Mouse (Mus musculus) cerebellum, adult 11-12 months (tissue): ENCODE data around the gene Adamtsl1.

ENCODE experiments used
- DNase-seq: peaks from one replicate; pipeline ENCODE4 v3.0.0; 2022

Gene Adamtsl1

DNA sequence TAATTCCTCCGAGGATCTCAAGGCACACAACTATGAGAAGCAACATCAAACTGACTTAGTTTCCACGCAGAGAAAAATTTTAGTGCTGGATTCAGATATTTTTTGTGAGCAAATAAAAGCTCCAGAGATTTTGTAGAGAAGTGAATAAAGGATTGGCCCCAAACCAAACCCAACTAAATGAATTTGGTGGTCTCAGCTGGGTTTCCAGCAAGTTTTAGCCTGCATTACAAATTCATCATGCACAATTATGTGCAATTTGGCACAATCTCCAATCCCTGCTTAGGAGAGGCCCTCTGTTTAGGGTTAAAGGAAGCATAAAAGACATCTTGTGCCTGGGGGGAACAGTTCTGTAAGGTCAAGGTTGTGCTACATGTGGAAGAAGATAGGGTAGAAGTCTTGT lies 427.9 kb downstream of the Adamtsl1 start:
- no peak for DNase-seq

DNA sequence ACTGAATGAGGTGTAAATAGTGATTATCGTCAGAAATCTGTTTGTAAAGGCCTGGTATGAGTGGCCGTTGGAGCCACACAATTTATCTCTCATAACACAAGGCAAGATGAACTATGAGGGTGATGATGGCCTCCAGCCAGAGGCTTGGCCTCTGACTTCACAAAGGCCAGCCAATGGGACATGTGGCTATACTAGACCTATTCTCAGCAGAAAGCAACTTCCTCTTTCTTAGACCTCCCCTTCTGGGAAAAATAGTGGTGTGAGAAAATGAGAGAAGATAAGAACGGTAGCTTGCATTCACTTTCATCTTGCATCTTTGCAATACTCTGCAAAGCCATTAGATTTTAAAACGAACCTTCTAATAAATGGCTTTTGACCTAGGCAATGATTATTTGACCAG lies 439.6 kb downstream of the Adamtsl1 start:
- no peak for DNase-seq

DNA sequence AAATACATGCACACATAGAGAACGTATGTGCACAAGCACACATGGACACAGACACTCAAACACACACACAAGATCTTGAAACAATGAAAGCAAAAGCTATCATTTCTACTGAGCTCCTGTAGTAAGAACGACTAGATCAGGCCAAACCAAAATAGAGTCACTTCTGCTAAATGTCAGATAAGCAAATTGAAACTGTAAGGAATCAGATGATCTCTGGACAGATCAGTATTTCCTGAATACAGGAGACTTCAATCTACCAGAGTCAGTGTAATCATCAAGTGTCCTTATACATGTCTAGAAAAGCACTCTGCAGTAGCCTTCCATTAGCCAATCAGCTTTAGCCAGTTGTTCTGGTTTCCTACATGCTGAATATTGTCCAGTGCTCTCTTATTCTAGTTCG lies 441.4 kb downstream of the Adamtsl1 start:
- DNase-seq, result no peak

DNA sequence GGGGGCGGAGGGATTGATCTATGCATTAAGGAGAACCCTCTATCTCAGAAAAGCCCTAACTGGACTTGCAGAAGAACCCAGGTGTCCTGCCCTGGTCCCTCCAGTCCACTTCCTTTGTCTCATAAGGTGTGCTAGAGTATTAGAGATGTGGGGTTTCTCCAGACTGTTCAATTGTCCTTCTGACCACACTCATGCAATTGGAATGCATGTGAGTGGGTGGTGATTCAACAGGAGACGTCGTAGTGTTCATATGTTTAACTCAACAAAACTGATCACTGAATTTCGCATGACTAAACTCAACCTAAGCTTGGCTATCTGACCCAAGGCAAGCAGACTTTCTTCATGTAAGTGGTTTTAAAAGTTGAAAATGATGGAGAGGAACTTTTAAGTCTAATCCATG lies 443.3 kb downstream of the Adamtsl1 start:
- DNase-seq, result no peak

GRCm38 (mm10) chr4:85957879-85958278 lies 443.9 kb downstream of the Adamtsl1 start:
- DNase-seq, result no peak

- DNase-seq, result no peak
Measured at GRCm38 (mm10) chr4:85959019-85959418, 445.0 kb downstream of the Adamtsl1 start.

GRCm38 (mm10) chr4:85976188-85976587 lies 462.2 kb downstream of the Adamtsl1 start:
- DNase-seq, result no peak

GRCm38 (mm10) chr4:85979206-85979605 lies 465.2 kb downstream of the Adamtsl1 start:
- DNase-seq, result no peak

GRCm38 (mm10) chr4:86006596-86006995 lies 492.6 kb downstream of the Adamtsl1 start:
- no peak for DNase-seq

GRCm38 (mm10) chr4:86013640-86014039 lies 499.7 kb downstream of the Adamtsl1 start:
- no peak for DNase-seq

DNA sequence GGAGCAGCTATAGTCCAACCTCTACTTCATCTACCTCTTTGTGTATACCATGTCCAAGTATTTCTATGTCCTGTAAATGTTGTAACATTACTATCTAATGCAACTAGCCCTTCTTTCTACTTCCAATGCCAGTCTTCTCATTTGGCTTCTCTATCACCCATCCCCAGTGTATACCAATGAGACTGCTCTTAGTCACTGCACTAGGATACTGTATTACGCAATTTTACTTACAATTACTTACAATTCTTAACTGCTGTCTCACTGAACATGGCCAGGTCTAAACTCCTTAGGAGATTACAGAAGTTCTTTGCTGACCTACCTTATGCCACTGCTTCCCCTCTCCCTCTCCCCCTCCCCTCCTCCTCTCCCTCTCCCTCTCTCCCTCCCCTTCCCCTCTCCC lies 505.0 kb downstream of the Adamtsl1 start:
- no peak for DNase-seq

DNA sequence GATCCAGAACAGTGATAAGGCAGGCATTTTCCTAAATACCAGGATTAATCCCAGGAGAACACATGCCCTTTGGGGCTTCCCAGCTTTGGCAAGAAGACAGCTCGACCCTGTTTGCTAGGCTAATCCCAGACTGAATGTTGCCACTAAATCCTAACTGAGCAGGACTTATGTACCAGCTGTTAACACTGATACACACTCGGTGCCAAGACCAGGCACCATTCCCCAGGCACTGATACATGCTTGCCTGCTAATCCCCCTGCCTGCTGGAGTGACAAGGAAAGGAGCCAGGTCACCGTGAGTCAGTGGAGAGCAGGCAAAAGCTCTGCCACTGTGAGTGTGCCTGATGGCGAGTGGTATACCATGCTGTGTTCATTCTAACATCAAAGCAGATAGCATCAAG lies 505.6 kb downstream of the Adamtsl1 start:
- DNase-seq, result no peak

DNA sequence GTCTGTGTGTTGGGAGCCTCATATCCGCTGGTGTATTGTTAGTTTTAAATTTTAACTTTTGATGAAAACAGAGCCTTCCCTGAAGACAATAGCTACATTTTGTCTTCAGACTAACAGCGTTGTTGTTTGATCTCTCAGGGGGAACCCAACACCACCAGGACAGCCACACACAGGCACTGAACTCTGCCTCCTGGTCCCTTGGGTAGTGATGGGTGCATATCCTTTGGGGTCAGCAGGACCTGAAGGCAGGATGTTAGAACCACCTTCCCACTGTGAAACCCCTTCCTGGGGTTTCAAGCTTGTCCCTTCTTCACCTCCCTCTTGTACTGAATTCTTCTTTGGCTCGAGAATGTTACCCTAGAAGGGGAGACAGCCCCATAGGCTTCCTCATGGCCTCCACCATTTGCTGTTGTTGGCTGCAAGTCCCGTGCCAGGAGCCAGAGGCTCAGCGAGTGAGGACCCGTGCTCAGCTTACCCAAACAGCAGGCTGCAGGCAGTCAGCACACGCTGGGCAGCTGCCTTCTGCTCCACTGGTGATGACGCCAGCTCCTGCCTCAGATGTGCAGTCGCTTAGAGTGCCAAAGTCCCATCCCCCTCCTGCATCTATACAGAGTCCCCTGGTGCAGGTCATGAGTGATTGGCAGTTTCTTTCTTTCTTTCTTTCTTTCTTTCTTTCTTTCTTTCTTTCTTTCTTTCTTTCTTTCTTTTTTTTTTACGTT lies 506.6 kb downstream of the Adamtsl1 start:
- no peak for DNase-seq

GRCm38 (mm10) chr4:86024573-86025160 lies 510.7 kb downstream of the Adamtsl1 start:
- no peak for DNase-seq

GRCm38 (mm10) chr4:86029486-86029885 lies 515.5 kb downstream of the Adamtsl1 start:
- no peak for DNase-seq

DNA sequence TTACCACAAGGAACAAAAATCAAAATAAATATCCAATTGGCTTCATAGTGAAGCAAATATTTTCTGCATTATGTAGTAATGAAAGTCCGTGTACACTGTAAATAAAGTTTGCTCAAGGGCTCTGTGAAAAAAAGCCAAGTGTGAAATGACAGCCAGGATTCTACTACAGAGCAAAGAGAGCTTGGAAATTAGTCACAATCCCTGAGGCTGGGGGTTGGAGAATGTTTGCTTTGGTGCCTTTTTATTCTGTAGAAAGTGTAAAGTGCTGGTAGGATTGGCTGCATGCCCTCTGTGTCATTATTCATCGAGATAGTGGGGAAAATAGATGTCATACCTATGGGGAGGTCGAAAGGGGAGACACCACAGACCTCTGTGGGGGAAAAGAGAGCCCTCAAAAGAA lies 516.2 kb downstream of the Adamtsl1 start:
- no peak for DNase-seq

DNA sequence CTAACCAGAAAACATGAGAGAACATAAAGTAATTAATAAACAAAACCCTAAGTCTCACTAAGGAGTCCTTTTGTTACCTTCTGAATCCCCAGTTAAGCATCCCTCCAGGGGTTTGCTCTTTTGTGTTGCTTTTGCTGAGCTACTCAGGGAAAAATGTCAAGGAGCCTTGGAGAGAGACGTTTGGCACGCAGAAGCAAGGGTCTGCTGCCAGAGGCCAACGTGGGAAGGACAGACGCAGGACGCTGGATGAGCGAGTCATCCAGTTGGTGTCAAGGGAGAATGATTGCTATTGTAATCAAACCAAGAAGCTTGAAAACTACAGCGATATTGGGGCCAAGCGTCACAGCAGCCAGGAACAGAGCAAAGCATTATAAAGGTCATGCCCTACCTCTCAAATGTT lies 517.1 kb downstream of the Adamtsl1 start:
- DNase-seq, result no peak

DNA sequence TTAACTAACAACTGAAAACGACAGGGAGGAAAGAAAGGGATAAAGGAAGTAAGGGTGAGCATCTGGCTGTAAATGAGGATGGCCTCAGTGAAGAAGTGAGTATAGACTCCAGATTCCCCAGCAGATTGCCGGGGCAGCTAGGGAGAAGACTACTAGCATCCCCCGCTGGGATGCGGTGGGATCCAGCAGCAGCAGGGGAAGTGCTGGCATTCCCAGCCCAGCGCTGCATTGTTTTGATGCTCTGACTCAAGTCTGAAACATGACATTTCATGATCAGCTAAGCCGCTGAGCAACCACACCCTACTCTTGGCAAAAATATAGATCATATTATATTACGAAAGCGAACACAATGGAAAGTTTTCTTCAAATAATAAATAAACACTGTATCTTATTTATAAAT lies 526.9 kb downstream of the Adamtsl1 start:
- DNase-seq, result no peak

DNA sequence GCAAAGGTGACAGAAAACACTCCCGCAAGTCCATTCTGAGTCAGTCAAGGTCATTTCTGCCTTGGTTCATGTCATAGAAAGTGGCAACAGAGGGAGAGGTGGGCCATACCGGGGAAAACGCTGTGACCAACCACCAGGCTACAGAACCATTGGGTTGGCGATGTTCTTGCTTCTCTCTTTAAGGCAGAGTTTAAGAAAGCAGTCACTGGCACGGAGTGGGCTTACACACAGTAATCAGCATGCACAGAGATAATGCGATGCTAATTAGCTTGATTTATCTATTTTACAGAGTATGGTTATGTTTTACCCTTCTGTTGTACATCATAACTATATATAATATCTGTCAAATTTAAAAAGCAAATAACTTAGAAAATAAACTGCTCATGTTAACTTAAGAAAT lies 531.5 kb downstream of the Adamtsl1 start:
- DNase-seq, result no peak

DNA sequence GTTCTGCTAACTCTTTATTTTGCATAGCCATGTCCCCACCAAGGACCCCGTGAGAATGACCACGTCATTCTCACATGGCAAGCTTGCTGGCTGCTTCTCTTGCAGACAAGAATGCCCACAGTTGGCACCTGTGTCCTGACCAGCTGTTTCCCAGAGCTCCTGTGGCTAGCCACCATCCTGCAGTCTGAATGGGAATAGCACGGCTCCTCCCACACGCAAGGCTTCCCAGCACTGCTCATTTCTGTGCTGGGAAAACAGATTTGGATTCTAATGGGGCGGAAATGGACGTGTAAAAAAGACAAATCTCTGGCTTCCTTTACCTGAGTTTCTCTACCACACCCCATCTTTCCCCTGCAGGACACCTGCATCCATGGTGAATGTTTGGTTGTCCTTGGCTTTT lies 531.9 kb downstream of the Adamtsl1 start:
- DNase-seq, result peak; percentile 29

DNA sequence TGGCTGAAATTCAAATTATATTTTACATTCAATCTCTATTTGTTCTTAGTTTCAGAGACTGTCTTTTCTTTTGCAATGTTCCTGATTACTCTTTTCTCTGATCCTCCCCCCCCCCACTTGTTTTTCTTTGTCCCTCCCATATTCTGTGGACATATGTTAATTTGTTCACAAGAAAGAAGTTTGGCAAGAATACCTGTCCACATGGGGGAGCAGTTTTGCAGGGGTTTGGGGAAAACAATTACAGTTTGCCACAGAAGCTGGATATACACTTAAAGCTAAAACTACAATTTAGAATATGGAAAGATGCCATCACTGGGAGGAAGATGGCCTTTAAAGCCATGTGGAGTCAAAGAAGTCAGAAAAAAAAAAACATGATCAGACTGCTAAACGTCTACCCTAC lies 532.9 kb downstream of the Adamtsl1 start:
- DNase-seq, result no peak

DNA sequence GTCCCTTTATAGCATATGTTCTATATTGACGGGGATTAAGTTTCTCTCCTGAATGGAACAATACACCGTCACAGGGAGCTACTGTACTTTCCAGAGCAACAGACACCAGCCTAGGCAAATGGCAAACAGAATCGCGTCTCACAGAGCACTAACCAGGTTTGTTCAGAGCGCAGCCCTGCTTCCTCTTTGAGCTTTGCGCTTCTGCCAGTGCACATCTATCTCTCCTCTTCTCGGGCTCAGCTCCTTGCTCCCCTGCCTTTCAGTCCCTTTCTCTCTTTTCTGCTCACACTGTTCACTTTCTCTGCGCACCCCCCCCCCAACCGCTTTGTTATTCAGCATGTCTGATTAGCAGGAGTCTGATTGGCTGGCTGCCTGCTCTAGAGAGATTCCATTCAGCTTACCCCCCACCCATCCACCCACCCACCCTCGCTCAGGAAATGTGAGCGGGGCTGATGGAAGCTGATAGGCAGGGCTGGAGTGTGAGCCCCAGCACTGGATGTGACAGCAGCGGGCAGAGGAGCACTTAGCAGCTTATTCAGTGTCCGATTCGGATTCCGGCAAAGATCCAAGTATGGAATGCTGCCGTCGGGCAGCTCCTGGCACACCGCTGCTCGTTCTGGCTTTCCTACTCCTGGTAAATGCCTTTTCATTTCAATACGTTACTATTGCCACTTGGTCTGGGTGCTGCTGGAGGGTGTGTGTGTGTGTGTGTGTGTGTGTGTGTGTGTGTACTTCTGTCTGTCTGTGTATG lies 539.7 kb downstream of the Adamtsl1 start:
- DNase-seq, result no peak

- DNase-seq, result no peak
Measured at GRCm38 (mm10) chr4:86060614-86061013, 546.6 kb downstream of the Adamtsl1 start.

GRCm38 (mm10) chr4:86068376-86068775 lies 554.4 kb downstream of the Adamtsl1 start:
- no peak for DNase-seq
